Mouse (Mus musculus): ENCODE data around the gene Tacr1.

The Tacr1 gene

DNA sequence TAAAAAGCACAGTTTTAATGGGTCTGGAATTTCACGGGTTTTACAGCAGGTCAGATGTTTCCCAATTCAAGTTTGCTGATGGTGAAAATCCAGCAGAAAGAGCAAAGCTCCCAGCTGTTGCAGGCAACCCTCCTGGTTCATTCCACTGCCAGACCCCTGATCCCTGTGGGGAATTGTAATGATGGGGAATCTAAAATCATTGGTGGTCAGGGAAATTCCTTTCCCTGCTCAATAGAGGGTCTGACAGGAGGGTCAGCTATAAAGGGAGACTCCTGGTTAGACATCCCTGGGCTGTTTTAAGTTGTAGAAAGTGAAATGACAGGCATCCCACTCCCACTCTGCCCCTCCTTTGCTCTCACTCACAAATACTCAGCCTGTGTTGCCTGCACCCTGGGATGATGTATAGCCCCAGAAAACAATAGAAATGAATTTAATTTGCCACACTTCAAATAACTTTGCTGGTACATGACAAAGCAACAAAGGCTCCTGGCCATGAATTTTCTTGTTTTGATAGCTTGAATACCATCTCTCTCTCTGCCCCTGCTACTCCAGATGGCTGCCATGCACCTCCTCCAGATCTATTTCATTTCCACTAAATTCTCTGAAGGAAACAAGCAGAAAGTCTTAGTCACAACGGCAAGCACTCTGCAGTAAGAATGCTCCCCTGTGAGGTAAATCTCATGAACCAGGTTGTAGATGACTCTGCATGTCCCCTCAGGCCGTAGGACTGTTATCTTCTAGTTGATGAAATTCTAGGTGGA is 123.2 kb downstream of the Tacr1 start:
- in situ Hi-C loops (cut with MboI, MseI) = no loop called here

DNA sequence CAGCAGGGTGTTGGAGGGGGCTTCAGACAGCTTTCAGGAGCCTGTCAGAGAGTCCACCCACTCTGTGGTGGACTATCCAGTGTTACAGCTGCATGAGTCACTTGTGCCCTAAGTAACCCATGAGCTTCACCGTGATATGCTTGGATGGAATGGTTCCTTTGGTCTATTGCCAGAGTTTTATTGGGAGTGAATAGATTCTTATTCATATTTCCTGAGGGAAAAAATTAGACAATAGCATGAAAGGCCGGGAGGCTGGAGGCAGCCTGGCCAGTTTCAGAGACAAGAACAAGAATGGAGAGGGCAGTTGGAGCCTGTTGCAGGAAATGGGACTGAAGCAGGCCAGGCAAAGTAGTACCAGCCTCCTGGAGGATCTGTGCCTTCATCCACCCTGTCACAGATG is 126.5 kb downstream of the Tacr1 start:
- in situ Hi-C loops (cut with MboI, MseI) = no loop called here

DNA sequence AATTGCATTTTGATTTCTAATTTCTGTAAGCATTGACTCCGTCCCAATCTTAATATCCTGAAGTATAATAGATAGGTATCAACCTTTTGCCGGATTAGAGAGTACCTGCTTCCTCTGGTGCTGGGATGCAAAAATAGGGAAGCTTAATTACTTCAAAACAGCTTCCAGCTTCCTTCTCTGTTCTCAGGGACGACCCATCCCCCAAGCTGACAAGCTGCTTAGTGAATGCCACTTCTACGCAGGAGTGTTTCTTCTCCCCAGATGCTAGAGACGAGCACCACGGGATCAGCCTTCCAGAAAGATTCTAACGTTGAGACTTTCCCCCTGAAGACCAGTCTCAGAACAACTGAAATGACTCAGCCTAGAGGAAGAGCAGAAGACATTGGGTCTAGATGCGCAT is 134.5 kb downstream of the Tacr1 start:
- in situ Hi-C loops (cut with MboI, MseI) = no loop called here

DNA sequence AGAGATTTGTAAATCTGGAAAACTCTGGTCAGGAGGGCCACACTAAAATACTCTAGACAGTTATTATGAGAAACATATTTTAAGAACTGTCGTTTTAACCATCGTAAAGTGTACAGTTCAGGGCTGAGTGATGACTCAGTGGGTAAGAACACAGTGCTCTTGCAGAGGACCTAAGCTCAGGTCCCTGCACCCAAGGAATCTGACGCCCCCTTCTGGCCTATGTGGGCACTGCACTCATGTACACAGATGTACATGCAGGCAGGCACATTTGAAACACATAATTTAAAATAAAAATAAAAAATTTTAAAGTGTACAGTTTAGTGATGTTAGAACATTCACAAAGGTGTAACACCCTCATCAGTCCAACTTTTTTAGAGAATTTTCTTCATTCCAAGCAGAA is 147.1 kb downstream of the Tacr1 start:
- in situ Hi-C loops (cut with MboI, MseI) = no loop called here

DNA sequence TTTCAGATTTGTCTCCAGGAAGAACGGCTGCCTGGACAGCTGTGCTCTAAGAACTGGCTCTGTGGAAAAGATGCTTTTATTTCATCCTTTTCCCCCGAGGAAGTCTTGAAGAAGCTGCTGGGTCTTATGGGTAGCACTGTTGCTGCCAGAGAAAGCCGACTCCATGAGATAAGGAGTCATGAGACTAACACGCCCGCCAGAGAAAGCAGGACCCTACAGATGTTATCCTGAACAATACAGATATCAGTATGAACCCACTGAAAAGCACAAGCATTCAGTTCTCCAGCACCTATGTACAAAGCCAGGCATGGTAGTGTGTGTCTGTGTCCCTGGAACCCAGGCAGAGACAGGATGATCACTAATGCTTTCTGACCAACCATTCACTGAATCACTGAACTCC is 173.3 kb downstream of the Tacr1 start:
- in situ Hi-C loops (cut with MboI, MseI) = no loop called here

DNA sequence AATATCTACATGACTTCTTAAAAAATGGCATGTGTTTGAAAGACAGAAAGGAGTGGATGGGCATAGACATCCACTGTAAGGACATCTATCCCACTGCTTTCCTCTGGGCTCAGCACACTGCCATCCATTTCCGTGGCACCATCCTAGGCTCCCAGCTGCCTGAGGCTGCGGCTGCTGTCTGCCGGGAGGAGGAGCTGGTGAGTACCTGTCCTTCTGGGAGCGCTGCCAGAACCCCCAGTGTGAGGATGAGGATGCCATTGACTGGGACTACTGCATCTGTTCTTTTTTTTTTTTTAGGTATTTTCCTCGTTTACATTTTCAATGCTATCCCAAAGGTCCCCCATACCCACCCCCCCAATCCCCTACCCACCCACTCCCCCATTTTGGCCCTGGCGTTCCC is 183.3 kb downstream of the Tacr1 start:
- in situ Hi-C loops (cut with MboI, MseI) = no loop called here

DNA sequence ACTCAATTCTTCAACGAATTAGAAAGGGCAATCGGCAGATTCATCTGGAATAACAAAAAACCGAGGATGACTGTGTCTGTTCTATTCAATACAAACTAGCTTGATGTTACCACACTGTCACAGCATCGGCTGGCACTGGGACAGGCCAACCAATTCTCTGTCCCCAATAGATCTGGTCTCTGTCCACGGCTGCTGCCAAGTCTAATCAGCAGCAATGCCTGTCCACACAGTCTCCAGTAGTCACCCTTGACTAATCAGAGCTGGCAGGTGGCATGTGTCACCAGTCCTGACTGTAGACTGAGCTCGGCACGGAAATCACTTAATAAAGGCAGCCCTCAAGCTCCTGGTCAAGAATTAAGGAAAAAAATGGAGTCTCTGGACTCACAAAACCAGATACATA is 187.3 kb downstream of the Tacr1 start:
- in situ Hi-C loops (cut with MboI, MseI) = no loop called here

DNA sequence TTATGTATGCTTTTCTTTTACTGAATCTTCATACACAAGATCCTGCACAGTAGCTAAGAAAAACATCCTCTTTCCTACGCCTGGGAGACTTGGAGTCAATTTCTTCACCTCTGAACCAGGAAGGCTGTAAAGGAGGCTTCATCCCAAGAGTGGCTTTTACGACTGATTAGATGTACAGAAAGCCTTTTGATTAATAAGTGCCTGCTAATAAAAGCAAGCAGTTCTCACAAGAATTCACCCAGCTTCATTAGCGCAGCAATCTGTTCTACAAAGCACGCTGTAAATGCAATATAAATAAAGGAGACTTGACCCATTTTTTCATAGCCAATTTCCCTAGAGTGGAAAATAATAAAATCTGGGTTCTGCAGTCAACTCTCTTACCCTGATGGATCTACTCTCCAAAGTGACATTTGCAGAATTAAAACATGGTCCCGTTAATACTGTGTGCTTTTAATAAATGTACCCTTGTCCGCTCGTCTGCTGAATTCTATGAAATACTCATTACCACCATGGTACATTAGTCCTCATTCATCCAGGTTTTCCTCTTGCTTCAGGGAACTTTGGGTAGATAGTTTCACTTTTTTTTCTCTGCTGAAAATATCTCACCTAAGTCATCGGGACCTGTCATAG is 193.4 kb downstream of the Tacr1 start:
- in situ Hi-C loops (cut with MboI, MseI) = no loop called here

DNA sequence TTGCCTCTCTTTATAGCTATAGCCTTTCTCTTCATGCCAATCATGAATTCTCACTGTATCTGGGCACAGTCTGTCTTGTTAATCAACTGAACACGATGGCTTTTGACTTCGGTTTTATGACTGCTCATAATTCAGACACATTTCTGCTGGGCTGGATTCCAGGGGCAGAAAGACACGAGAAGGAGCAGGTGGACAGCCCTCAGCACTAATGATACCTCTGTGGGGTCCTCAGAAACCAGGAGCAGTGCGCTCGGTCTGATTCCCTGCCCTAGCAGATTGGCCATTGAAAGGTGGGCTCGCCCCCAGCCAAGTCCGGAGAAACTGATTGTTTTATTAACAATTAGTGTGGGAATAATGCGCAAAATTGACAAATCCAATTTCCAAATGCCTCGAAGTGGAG is 201.1 kb downstream of the Tacr1 start:
- in situ Hi-C loops (cut with MboI, MseI) = loop anchor here (25.0 kb wide), 1 partner anchor 616 kb away; no protein-coding TSS in a partner anchor

DNA sequence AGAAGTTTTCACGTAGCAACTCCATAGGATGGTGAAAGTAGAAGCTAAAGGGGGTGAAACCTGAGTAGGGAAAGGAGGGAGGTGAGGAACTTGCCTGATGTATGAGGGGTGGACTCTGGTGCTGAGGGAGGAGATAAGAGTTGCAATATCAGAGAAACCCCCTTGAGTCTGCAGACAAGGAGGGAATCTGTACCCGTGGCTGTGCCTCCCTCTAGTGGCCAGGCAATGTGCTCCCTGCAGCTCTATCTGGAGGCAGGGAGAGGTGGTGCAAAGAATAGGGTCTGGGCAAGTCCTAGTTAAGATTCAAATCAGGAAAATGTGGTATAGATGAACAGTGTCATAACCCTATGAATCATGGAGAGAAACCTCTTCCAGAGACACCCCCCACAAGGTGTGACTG is 201.5 kb downstream of the Tacr1 start:
- in situ Hi-C loops (cut with MboI, MseI) = loop anchor here (25.0 kb wide), 1 partner anchor 616 kb away; no protein-coding TSS in a partner anchor

DNA sequence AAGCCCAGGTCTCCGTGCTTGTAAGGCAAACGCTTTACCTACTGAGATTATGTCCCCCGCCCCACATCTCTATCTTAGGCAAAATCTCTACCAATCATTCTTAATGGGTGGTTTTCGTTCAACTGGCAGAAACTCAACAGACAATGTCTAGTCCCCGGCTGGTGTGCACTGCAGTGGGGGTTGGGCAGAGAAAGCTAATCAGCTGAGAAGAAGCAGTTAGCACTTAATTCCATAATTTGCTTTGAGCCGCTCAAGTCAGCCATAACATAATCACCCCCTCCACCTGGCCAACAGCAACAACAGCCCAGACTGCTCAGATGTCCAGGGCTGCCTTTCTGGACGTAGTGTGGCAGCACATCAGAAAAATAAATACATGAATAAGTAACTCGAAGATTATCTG is 202.7 kb downstream of the Tacr1 start:
- in situ Hi-C loops (cut with MboI, MseI) = loop anchor here (25.0 kb wide), 1 partner anchor 617 kb away; no protein-coding TSS in a partner anchor

DNA sequence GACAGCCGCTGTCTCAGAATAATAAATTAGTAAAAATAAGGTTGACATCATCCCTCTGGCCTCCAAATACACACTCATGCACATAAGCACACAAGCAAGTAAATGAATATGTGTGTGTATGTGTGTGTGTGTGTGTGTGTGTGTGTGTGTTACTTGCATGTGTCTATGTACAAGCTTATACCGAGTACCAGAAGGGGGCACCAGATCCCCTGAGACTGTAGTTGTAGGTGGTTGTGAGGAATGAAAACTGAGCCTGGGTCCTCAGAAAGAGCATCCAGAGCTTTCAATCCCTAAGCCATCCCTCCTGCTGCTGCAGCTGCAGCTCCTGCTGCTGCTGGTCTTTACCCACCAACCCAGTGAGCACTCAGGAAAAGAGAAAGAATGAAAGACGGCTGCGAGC is 206.6 kb downstream of the Tacr1 start:
- in situ Hi-C loops (cut with MboI, MseI) = loop anchor here (25.0 kb wide), 1 partner anchor 621 kb away; no protein-coding TSS in a partner anchor

DNA sequence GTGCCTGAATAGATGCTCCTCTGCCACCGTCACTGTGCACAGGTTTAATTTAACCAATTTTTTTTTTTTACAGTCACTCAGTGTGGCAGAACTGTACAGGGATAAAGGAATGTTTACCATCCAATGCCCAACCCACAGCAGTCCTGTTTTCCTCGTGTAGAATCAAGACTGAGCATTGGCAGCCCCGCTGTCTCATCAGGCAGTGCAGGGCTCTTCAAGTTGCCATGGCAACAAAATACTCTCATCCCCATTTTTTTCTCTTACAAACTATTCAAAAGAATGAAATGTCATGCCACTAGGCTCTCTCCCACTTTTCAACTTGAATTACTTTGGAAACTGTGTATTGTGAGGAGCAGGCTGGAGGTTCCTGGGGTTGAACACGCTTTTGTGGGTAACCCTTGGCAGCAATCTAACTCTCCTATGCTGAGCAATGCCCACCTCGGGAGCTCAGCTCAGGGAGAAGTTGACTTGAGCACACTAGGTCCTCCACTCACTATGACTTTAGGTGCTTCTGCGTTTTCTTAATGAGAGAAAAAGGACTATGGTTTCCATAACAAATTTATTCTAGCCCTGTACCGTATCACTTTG is 207.3 kb downstream of the Tacr1 start:
- in situ Hi-C loops (cut with MboI, MseI) = loop anchor here (25.0 kb wide), 1 partner anchor 622 kb away; no protein-coding TSS in a partner anchor
